Mouse (Mus musculus) myocyte (in vitro differentiated cells): ENCODE results near the gene Slc25a54.

ENCODE experiments used
- CEBPB ChIP-seq: IDR thresholded peaks from 2 replicates; pipeline ENCODE4 v1.6.1; 2011; ENCODE audit warnings: mild to moderate bottlenecking, moderate library complexity; ENCODE audit not compliant: poor library complexity, insufficient read depth, severe bottlenecking
- E2F4 ChIP-seq: IDR thresholded peaks from one replicate; pipeline ENCODE4 v1.6.1; 2011; ENCODE audit warnings: mild to moderate bottlenecking, control low read depth, moderate library complexity; ENCODE audit not compliant: insufficient read depth
- MAX ChIP-seq: IDR thresholded peaks from one replicate; pipeline ENCODE4 v1.6.1; 2011; ENCODE audit warnings: low read depth, mild to moderate bottlenecking, control low read depth
- MYOG ChIP-seq, 3 experiments: IDR thresholded peaks; one replicate each; pipeline ENCODE4 v1.6.1; 2011; ENCODE audit warnings: control low read depth in 2 of 3, low read depth in 2 of 3, mild to moderate bottlenecking in 2 of 3; ENCODE audit not compliant: insufficient read length in 2 of 3, control insufficient read depth in 1 of 3, insufficient read depth in 1 of 3
- POLR2A ChIP-seq: IDR thresholded peaks from one replicate; pipeline ENCODE4 v1.6.1; 2011; ENCODE audit warnings: low read depth, mild to moderate bottlenecking, control low read depth, moderate library complexity; ENCODE audit not compliant: insufficient read length
- POLR2AphosphoS2 ChIP-seq: IDR thresholded peaks from one replicate; pipeline ENCODE4 v1.6.1; 2011; ENCODE audit warnings: low read depth, control low read depth; ENCODE audit not compliant: insufficient read length
- TCF12 ChIP-seq: IDR thresholded peaks from one replicate; pipeline ENCODE4 v1.6.1; 2011; ENCODE audit warnings: mild to moderate bottlenecking, control low read depth; ENCODE audit not compliant: poor library complexity, insufficient read depth, severe bottlenecking
- USF1 ChIP-seq: IDR thresholded peaks from one replicate; pipeline ENCODE4 v1.6.1; 2011; ENCODE audit warnings: low read depth, mild to moderate bottlenecking, control low read depth, moderate library complexity

- TF ChIP-seq POLR2A = no peak
- TF ChIP-seq POLR2AphosphoS2 = no peak
- TF ChIP-seq USF1 = no peak
- no peak for TF ChIP-seq TCF12
- TF ChIP-seq MYOG (IDR thresholded peaks at IDR 0.05; ENCODE audit: control insufficient read depth in 1 of 3, insufficient read depth in 1 of 3, insufficient read length in 2 of 3, low read depth in 2 of 3) = no peak
- TF ChIP-seq MAX = no peak
- no peak for TF ChIP-seq E2F4
- TF ChIP-seq CEBPB = peak; percentile 37; the same call in 1 of the 2 replicates
Measured at GRCm38 (mm10) chr3:109123531-109123981, 43.3 kb downstream of the Slc25a54 start.
